Mouse (Mus musculus): ENCODE results near the gene Itk. TPM values are rescaled to one million over a fixed set of nuclear protein-coding genes. Genes with fewer than 3 reads are reported as not detected.

Itk gene
- polyA plus RNA-seq (2012; rRNA removed) (0.01 and 0.07 TPM in 2 replicates), polyA plus RNA-seq (2014; fragmentation: Nextera tagmentation; extraction: Ambion mirVana) (0.06 TPM in 1 of 2 replicates, not detected in the other)

DNA sequence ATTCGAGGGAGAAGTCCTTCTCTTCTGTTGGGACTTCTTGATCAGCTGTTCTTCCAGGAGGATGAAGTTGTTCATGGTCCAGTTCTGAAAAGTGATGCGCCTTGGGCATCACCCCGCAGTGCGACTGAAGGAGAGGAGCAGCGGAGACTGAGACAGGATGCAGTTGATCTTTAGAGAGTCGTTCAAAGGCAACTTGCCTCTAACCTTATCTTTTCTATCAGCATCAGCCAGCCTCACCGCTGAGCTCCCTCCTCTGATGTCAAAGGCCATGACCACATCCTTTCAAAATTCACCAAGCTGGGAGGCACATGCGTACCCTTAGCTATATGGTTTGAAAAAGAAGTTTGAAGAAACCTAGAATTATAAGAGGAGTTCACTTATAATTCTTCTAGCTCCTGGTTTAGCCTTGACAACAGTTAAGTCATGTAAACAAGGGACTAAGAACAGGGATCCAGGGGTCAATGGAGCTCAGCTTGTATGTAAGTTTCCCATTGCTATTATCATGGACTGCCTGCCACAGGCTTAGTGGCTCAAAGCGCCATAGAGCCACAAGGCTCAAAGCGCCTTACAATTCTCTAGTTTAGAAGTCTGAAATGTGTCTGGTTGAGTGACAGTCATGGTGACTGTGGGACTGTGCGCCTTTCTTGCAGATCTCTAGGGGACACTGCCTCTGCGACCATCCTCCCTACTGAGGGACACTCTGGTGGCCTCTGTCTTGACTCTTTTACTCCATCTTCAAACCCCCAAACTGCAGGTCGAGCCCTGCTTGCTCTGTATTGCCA is at the start of gene Itk:
TSS of gene Itk (minus strand) at position 180 of the 782 bp plus-strand sequence.
- WGBS (ENCODE audit: insufficient replicate concordance): 46% methylated on average over 13 of the region's 13 CpGs
- H3K27me3 ChIP-seq (ENCODE audit: control insufficient read depth, insufficient read depth, low read length): no peaks in the 10 kb centered on the region
- no peak within 1 kb of the TSS for H3K9ac ChIP-seq (replicated peaks)
- no peak within 1 kb of the TSS for H3K27ac ChIP-seq
- H3K4me2 ChIP-seq (ENCODE audit: low read depth): no peak within 1 kb of the TSS
- H3K4me1 ChIP-seq (replicated peaks; ENCODE audit: control insufficient read depth in 2 of 2, insufficient read depth in 2 of 2, low read length in 1 of 2): no peaks in the 10 kb centered on the region; a peak in 1 of 4 replicates
- no peaks in the 10 kb centered on the region for H3K36me3 ChIP-seq (replicated peaks; ENCODE audit: control insufficient read depth, insufficient read depth, low read depth)
- DNase-seq (ENCODE audit: low read depth in 3 of 3, low spot score in 3 of 3) (no peak), ATAC-seq (ENCODE audit: insufficient read depth) (no peak)
- TF ChIP-seq CTCF (IDR thresholded peaks at IDR 0.05; ENCODE audit: low read depth) (no peak), EP300 (IDR thresholded peaks at IDR 0.05; ENCODE audit: low read depth) (no peak)
- H3K4me3 ChIP-seq (ENCODE audit: insufficient read depth in 1 of 2, low read depth in 2 of 2, low read length in 2 of 2): no peak within 1 kb of the TSS
- H3K9me3 ChIP-seq (ENCODE audit: control insufficient read depth, low read length): no peaks in the 10 kb centered on the region

DNA sequence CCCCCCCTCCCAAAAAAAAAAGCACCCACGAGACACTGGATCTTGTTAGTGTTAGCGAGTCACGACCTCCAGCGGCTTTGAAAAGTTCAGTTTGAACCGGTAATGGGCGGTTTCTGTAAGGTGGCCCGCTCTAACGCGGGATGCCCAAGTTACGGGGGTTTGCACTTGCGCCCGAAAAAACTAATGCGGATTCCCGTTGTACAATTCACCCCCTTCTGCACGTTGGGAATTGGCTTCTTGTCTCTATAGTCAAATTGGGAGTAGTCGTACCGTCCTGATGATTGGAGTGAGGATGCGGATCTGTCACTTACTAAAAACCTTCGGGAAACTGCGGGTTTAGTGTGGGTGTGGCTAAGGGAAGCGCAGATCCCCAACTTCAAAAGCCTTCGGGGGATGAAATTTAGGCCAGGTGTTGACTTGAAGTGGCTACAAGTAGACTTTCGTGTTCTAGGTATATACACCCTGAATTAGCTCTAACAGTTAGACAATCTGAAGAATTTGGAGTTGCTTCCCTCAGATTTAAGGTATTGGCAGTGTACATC is 48.2 kb upstream of the Itk start:
- Histone ChIP-seq H3K27ac (peak overlapping the region; percentile 88), H3K4me2 (ENCODE audit: low read depth) (peak overlapping the region; percentile 73), H3K9me3 (ENCODE audit: control insufficient read depth, low read length) (no peaks in the 10 kb centered on the region), H3K36me3 (replicated peaks; ENCODE audit: control insufficient read depth, insufficient read depth, low read depth) (peaks cover 22% of the 10 kb centered on the region), H3K4me1 (replicated peaks; ENCODE audit: control insufficient read depth in 2 of 2, insufficient read depth in 2 of 2, low read length in 1 of 2) (peaks cover 32 to 36% of the 10 kb centered on the region in 2 experiments), H3K4me3 (ENCODE audit: insufficient read depth in 1 of 2, low read depth in 2 of 2, low read length in 2 of 2) (peak overlapping the region; percentile 84 to 99), H3K27me3 (ENCODE audit: control insufficient read depth, insufficient read depth, low read length) (no peaks in the 10 kb centered on the region), H3K9ac (replicated peaks) (peak overlapping the region; percentile 98)
- peak; percentile 32; the same call in 1 of the 2 replicates for ATAC-seq (ENCODE audit: insufficient read depth)
- TF ChIP-seq EP300 (IDR thresholded peaks at IDR 0.05; ENCODE audit: low read depth) (no peak), CTCF (IDR thresholded peaks at IDR 0.05; ENCODE audit: low read depth) (no peak)
- peak; percentile 63 to 70 (median 66) for DNase-seq (ENCODE audit: low read depth in 3 of 3, low spot score in 3 of 3)
- under 1% methylated on average over 23 of the region's 23 CpGs for WGBS (ENCODE audit: insufficient replicate concordance)

DNA sequence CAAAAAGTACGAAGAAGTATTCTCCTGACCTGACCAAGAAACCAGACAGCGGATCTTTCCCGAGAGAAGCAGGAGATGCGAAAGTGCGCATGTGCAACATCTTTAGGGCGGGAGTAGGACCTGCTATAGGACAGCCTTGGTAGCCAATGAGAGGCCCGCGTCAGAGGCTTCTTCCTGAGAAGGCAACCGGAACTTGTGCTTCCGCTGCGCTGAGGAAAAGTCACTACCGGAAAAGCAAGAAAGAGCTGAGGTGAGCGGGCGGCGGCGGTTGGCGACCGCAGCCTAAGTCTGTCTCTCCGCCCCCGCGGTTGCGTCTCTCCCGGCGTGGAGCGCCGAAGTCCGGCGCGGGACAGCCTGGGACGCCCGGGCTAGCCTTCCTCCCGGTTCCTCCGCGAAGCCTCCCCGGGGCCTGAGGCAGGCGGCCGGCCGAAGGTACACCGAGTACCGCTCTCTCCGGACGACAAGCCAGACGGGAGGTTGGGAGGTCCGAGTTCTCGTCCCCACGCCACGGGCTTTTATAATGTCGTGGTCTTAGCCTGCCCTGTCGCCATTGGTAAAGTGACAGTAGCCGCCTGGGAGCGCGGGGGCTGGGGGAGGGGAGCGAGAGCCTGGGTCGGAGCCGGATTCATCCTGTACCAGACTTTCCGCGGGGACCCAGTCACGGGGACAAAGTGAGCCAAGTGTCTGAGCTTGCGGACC is 47.6 kb upstream of the Itk start, which contains the start of gene Med7:
TSS of gene Med7 (plus strand) at position 166 of the 699 bp plus-strand sequence.
- Histone ChIP-seq H3K27ac (peak within 1 kb of the TSS; percentile 88), H3K27me3 (ENCODE audit: control insufficient read depth, insufficient read depth, low read length) (no peaks in the 10 kb centered on the region), H3K4me3 (ENCODE audit: insufficient read depth in 1 of 2, low read depth in 2 of 2, low read length in 2 of 2) (peak within 1 kb of the TSS; percentile 84 to 99), H3K4me1 (replicated peaks; ENCODE audit: control insufficient read depth in 2 of 2, insufficient read depth in 2 of 2, low read length in 1 of 2) (peaks cover 31 to 32% of the 10 kb centered on the region in 2 experiments), H3K9ac (replicated peaks) (peak within 1 kb of the TSS; percentile 98), H3K9me3 (ENCODE audit: control insufficient read depth, low read length) (no peaks in the 10 kb centered on the region), H3K36me3 (replicated peaks; ENCODE audit: control insufficient read depth, insufficient read depth, low read depth) (peaks cover 16% of the 10 kb centered on the region), H3K4me2 (ENCODE audit: low read depth) (peak within 1 kb of the TSS; percentile 78)
- ATAC-seq (ENCODE audit: insufficient read depth): peak; percentile 92
- WGBS (ENCODE audit: insufficient replicate concordance): under 1% methylated on average over 59 of the region's 59 CpGs
- no peak for TF ChIP-seq CTCF (IDR thresholded peaks at IDR 0.05; ENCODE audit: low read depth)
- no peak for TF ChIP-seq EP300 (IDR thresholded peaks at IDR 0.05; ENCODE audit: low read depth)
- DNase-seq (ENCODE audit: low read depth in 3 of 3, low spot score in 3 of 3): peak; percentile 97 to 99 (median 98)

DNA sequence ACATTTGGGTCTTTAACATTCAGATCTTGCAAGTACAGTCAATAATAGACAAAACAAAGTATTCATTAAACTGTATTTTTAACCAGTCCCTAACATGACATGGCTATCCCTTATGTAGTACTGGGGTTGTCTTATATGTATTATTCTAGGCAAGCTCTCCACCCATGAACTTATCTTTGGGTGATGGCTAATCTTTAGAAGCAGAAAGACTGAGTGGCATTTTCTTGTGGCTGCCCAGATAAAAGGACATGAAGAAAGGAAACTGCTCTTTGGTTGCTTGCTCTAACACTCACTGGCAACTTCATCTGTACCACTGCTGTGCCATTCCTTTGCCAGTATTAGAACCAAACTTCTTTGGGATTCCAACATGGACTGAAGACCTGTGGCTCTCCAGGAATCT is 46.0 kb upstream of the Itk start:
- peak overlapping the region; percentile 86 for H3K27ac ChIP-seq
- ATAC-seq (ENCODE audit: insufficient read depth) (peak; percentile 27), DNase-seq (ENCODE audit: low read depth in 3 of 3, low spot score in 3 of 3) (peak in 1 of 3 experiments; percentile 52)
- no peaks in the 10 kb centered on the region for H3K9me3 ChIP-seq (ENCODE audit: control insufficient read depth, low read length)
- H3K4me3 ChIP-seq (ENCODE audit: insufficient read depth in 1 of 2, low read depth in 2 of 2, low read length in 2 of 2): peak overlapping the region; percentile 44 to 51; a peak in 3 of 4 replicates
- peak; percentile 66 for TF ChIP-seq EP300 (IDR thresholded peaks at IDR 0.05; ENCODE audit: low read depth)
- TF ChIP-seq CTCF (IDR thresholded peaks at IDR 0.05; ENCODE audit: low read depth): no peak
- no peaks in the 10 kb centered on the region for H3K27me3 ChIP-seq (ENCODE audit: control insufficient read depth, insufficient read depth, low read length)
- H3K36me3 ChIP-seq (replicated peaks; ENCODE audit: control insufficient read depth, insufficient read depth, low read depth): peaks cover 5% of the 10 kb centered on the region
- peak overlapping the region; percentile 62 for H3K9ac ChIP-seq (replicated peaks)
- peak overlapping the region; percentile 78 for H3K4me2 ChIP-seq (ENCODE audit: low read depth)
- H3K4me1 ChIP-seq (replicated peaks; ENCODE audit: control insufficient read depth in 2 of 2, insufficient read depth in 2 of 2, low read length in 1 of 2): peaks cover 26 to 29% of the 10 kb centered on the region in 2 experiments
